Mouse (Mus musculus) limb, embryonic 10.5 days (tissue): ENCODE data around the gene Diras1. TPM values are rescaled to one million over a fixed set of nuclear protein-coding genes. Genes with fewer than 3 reads are reported as not detected.
A peak's percentile ranks its signal among the peaks of the same experiment; 100 is the strongest.
"Not testable (repeated sequence)": the region's sequence is repeated elsewhere in the genome, so short reads cannot be mapped to it uniquely, and the experiment has no call there.

Experiments used
- DNase-seq: peaks from one replicate; pipeline ENCODE4 v3.0.0-alpha.2; 2017; ENCODE audit warnings: low spot score
- H3K27ac ChIP-seq: fragments of 300-500 bp; sonication (generic); 2 replicates; pipeline ENCODE4 v1.5.1; 2016; ENCODE audit warnings: mild to moderate bottlenecking
- H3K27me3 ChIP-seq: fragments of 300-500 bp; sonication (generic); 2 replicates; pipeline ENCODE4 v1.6.1; 2016; ENCODE audit warnings: low read depth, mild to moderate bottlenecking; ENCODE audit not compliant: poor library complexity, severe bottlenecking
- H3K36me3 ChIP-seq: fragments of 300-500 bp; sonication (generic); 2 replicates; pipeline ENCODE4 v1.6.1; 2016; ENCODE audit warnings: mild to moderate bottlenecking, moderate library complexity
- H3K4me1 ChIP-seq: fragments of 300-500 bp; sonication (generic); 2 replicates; pipeline ENCODE4 v1.6.1; 2016
- H3K4me3 ChIP-seq: fragments of 300-500 bp; sonication (generic); 2 replicates; pipeline ENCODE4 v1.5.1; 2016; ENCODE audit warnings: mild to moderate bottlenecking, moderate library complexity
- H3K9me3 ChIP-seq: fragments of 300-500 bp; sonication (generic); replicated peaks from 2 replicates; pipeline ENCODE4 v1.6.1; 2016; ENCODE audit warnings: mild to moderate bottlenecking
- WGBS: fragments of 180-500 bp; shearing (Covaris S2); methylation state at CpG from one replicate; pipeline ENCODE4 v1.1.7; 2016; 5-methylcytosine and 5-hydroxymethylcytosine counted together
- polyA plus RNA-seq: library from polyadenylated mRNA; unstranded; fragments of >200 nt; fragmentation: Nextera tagmentation; extraction: Ambion mirVana; gene quantifications from 2 replicates; pipeline ENCODE4 v1.2.1, GENCODE M21; 2016

Gene Diras1
- polyA plus RNA-seq, 1 experiment from 2014 or later = 0.18 TPM

DNA sequence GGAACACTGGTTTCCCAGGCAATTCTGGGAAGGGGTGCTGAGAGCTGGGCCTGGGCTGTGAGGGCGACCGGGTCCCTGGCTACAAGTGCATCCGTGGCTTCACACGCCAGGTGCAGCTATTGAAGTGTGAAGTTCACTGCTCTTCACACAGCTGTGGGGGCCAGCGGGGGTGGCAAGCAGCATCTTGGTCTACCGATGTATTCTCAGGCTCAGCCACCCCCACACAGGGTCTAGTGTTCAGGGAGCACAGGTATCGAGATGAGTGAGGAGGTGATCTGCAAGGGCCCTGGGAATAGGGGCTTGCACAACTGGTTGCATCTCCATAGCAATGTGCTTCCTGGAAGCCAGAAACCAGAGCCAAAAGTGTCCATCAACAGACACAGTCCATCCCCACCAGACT is 35.1 kb downstream of the Diras1 start:
- no peak overlapping the region for H3K4me3 ChIP-seq
- peaks cover 10% of the 10 kb centered on the region for H3K4me1 ChIP-seq
- no peak for DNase-seq
- no peaks in the 10 kb centered on the region for H3K36me3 ChIP-seq
- H3K27ac ChIP-seq = no peak overlapping the region
- 77% methylated on average over 7 of the region's 7 CpGs for WGBS
- no peaks in the 10 kb centered on the region for H3K9me3 ChIP-seq
- peaks cover 66% of the 10 kb centered on the region for H3K27me3 ChIP-seq

DNA sequence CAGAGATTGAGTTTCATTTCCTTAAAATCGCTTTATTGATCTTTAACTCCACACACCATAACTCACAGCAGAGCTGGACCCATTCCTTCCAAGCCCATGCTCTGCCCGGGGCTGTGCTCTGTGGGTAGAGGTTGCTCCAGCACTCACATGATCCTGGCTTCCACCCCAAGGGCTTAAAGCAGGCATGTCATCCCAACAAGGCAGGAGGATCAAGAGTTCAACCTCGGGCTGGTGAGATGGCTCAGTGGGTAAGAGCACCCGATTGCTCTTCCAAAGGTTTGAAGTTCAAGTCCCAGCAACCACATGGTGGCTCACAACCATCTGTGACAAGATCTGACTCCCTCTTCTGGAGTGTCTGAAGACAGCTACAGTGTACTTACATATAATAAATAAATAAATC is 35.6 kb downstream of the Diras1 start:
- Histone ChIP-seq H3K4me1 (peaks cover 15% of the 10 kb centered on the region), H3K27me3 (peaks cover 70% of the 10 kb centered on the region)
- not testable (repeated sequence) for H3K4me3 ChIP-seq, DNase-seq, H3K9me3 ChIP-seq, H3K27ac ChIP-seq, H3K36me3 ChIP-seq
- 63% methylated on average over 4 of the region's 4 CpGs for WGBS

DNA sequence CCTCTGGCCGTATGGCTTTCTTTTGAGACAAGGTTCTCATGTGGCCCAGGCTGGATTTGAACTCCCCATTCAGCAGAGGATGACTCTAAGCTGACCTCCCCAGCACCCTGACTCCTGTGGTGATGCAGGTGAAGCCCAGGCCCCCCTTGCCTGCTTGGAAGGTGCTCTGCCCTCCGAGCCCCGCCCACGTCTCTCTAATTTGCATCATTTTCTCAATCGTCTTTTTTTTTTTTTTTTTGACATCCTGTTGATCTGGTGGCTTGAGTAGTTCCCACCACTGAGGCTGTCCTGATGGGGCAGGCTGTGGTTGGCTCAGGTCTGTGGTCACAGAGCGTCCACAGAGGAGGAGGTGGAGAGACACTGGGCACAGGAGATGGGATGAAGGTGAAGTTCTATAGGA is 36.0 kb downstream of the Diras1 start:
- Histone ChIP-seq H3K4me1 (peaks cover 15% of the 10 kb centered on the region), H3K27ac (no peak overlapping the region), H3K9me3 (no peaks in the 10 kb centered on the region), H3K4me3 (no peak overlapping the region), H3K36me3 (no peaks in the 10 kb centered on the region), H3K27me3 (peaks cover 70% of the 10 kb centered on the region)
- DNase-seq = no peak
- WGBS = 80% methylated on average over 6 of the region's 6 CpGs

DNA sequence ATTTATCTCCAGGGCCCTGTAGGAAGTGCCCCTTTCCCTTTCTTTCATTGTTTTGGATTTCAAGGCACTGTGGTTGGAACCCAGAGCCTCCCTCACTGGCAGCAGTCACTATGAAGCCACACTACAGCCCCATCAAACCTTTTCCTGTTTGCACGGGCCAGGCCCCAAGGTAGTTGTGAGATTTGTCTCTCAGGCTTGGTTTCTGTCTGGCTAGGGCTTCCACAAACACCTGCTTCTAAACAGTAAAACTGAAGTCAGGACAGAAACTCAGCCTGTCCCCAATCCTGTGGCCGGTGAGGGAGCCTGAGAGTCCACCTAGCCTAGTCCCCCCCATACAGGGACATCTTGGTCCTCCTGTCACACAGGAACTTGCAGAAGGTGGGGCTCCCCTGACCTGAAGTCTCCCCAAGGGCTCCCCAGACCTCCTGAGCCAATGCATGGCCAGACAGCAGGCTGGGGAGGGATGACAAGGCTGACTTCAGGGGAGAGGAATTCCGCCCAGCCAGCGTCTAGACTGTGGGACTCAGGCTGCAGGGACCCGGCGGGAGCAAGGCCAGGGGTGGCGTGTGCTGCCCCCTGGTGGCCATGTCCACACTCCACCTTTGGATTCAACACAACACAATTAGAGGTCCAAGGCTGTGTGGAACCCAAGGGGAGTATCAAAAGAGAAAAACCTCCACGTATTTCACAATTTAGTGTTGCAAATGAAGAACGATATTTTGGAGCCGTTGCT is 37.6 kb downstream of the Diras1 start:
- WGBS = 8% methylated on average over 10 of the region's 10 CpGs
- H3K4me1 ChIP-seq = peaks cover 15% of the 10 kb centered on the region
- peak; percentile 95 for DNase-seq
- H3K9me3 ChIP-seq = no peaks in the 10 kb centered on the region
- H3K27ac ChIP-seq = 0 out of 2 replicates have a peak overlapping the region, but pooled peaks have one; percentile 54
- H3K36me3 ChIP-seq = no peaks in the 10 kb centered on the region
- peaks cover 64% of the 10 kb centered on the region for H3K27me3 ChIP-seq
- H3K4me3 ChIP-seq = no peak overlapping the region; the same call in 1 of the 2 replicates

DNA sequence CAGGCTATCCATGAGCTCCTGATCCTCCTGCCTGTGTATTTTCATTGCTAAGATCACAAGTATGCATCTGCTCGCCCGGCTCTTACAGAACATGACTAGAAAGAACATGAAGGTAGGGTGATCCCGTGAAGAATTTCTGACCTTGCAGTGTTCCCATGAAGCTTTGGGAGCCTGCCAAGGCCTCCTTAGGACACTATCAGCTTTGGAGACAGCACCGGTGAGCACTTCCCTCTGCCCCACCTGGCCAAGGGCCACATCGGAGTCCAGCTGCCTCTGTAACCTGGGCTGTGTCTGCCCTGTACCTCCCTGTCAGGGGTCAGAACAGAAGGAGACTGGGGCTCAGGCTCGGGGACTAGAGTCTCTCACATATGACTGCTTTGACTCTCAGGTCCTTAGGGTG is 38.7 kb downstream of the Diras1 start:
- no peak overlapping the region for H3K4me3 ChIP-seq
- peaks cover 58% of the 10 kb centered on the region for H3K27me3 ChIP-seq
- no peaks in the 10 kb centered on the region for H3K9me3 ChIP-seq
- no peak for DNase-seq
- H3K27ac ChIP-seq = no peak overlapping the region
- 80% methylated on average over 6 of the region's 6 CpGs for WGBS
- H3K4me1 ChIP-seq = peaks cover 22% of the 10 kb centered on the region
- H3K36me3 ChIP-seq = no peaks in the 10 kb centered on the region

DNA sequence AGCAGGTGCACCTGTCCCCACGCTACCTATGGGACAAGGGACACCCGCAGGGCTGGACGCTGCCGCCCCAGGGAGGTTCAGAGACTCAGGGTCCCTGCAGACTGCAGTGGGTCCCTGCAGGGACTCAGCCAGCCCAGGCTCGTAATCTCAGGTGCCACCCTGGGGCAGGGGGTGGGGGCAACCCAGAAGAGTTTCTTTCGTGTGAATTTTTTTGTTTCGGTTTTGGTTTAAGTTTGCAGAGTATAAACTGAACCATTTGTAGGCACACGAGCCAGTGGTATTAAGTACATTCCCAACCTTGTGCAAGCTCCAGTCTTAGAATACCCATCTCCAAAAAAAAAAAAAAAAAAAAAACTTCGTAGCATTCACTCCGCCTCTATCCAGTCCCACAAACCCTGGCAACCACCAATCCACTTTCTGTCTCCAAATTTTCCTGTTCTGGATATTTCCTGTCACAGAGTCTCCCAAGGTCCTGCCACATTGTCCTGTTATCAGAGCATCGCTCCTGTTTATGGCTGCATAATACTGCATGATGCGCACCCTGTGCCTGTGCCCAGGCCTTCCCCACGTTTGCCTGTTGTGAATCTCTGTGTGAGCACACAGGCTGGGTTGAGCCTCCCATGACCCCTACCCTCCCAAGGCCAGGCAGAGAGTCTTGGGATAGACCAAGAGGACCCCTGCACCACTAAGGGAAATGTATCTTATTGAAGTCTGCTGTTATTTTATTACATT is 39.3 kb downstream of the Diras1 start:
- peaks cover 58% of the 10 kb centered on the region for H3K27me3 ChIP-seq
- peaks cover 22% of the 10 kb centered on the region for H3K4me1 ChIP-seq
- no peak for DNase-seq
- WGBS = 40% methylated on average over 13 of the region's 13 CpGs
- no peaks in the 10 kb centered on the region for H3K9me3 ChIP-seq
- no peaks in the 10 kb centered on the region for H3K36me3 ChIP-seq
- no peak overlapping the region for H3K27ac ChIP-seq
- peak overlapping the region; percentile 25 for H3K4me3 ChIP-seq

DNA sequence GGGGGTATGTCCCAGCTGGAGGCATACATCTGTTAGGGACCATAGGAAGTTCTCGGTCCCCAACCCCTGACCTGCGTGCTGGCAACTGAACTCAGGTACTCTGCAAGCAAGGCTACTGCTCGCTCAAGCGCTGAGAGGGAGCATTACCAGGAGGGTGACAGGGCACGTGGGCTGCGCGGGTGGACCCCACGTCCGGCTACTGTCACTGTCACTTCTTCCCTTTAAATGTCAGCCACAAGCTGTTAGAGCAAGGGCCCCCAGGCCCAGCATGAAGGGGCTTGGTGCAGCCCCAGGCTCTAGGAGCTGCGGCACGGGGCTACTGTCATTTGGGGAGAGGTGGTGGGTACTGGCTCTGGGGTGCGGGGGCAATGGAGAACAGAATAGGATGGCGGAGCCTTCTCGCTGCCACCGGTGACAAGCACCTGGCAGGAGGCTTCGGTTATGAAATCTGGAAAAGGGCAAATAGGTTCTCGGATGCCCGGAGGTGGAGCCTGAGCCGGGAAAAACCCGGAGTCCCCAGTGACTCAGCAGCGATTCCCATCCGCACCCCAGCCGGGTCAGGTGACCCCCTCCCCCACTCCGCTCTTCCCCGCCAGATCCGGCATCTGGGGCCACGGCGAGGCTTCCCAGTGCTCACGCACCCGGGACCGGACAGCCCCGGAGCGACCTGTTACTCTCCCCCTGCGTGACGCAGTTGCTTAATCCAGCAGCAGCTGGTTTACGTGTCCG is 40.1 kb downstream of the Diras1 start:
- peak overlapping the region; percentile 25 for H3K4me3 ChIP-seq
- H3K27me3 ChIP-seq = peaks cover 58% of the 10 kb centered on the region
- H3K9me3 ChIP-seq = no peaks in the 10 kb centered on the region
- WGBS = 13% methylated on average over 37 of the region's 37 CpGs
- no peak overlapping the region for H3K27ac ChIP-seq
- no peak for DNase-seq
- H3K36me3 ChIP-seq = no peaks in the 10 kb centered on the region
- H3K4me1 ChIP-seq = peaks cover 22% of the 10 kb centered on the region

DNA sequence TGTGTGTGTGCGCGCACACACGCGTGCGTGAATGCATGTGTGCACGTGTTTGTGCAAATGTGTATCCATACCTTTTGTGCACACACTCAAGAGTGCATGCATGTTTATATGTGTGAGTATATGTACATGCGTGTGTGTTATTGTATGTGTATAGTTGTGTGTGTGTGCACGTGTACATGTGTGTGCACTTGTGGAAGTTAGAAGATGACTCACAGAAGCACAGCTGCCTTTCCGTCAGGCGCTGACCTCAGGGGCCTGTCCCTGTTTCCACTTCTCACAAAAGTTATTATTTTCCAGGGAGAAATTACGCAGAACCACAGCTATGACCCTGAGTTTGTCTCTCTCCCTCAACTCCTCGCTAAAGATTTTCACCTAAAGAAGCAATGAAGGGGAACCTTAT is 41.2 kb downstream of the Diras1 start:
- no peak for DNase-seq
- H3K36me3 ChIP-seq = no peaks in the 10 kb centered on the region
- peaks cover 55% of the 10 kb centered on the region for H3K27me3 ChIP-seq
- H3K4me1 ChIP-seq = peaks cover 22% of the 10 kb centered on the region
- no peak overlapping the region for H3K4me3 ChIP-seq
- H3K27ac ChIP-seq = no peak overlapping the region
- H3K9me3 ChIP-seq = no peaks in the 10 kb centered on the region
- WGBS = 91% methylated on average over 12 of the region's 12 CpGs

DNA sequence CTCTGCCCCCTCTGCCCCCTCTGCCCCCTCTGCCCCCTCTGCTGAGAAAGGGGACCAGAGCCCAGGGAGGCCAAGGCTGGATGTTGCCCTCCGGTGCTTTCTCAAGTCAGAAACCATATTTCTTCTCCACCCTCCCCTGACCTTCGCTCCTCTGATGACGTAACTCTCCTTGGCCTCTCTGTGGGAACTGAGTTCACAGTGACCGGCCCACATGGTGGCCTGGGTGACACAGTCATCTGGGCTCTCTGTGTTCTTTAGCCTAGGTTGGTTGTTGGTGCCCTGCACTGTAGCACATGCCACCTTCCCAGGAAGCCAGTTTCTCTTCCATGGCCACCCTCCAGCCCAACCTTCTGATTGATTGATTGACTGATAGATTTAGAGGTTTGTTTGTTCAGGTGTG is 43.1 kb downstream of the Diras1 start:
- H3K4me1 ChIP-seq = peaks cover 18% of the 10 kb centered on the region
- no peak overlapping the region for H3K27ac ChIP-seq
- H3K27me3 ChIP-seq = peaks cover 39% of the 10 kb centered on the region
- no peaks in the 10 kb centered on the region for H3K9me3 ChIP-seq
- no peaks in the 10 kb centered on the region for H3K36me3 ChIP-seq
- DNase-seq = no peak
- no peak overlapping the region for H3K4me3 ChIP-seq
- WGBS = 66% methylated on average over 4 of the region's 4 CpGs

DNA sequence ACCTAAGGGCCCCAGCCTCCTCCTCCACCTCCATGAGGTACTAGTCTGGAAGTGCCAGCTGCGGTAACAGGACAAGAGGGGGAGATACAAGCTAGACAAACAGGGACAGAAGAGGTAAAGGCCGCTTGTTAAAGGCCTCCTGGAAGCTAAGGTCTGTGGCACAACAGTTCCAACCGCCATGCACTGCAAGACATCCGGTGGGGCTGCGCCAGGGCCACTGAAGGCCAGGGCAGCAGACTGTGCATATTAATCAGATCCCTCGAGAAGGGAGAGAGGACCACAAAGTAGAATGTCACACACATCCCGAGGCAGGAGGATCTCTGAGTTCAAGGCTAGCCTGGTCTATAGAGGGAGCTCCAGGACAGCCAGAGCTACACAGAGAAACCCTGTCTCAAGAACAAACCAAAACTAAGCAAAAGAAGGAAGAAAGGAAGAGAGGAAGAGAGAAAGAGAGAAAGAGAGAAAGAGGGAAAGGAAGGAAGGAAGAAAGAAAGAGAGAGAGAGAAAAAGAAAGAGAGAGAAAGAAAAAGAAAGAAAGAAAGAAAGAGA is 43.8 kb downstream of the Diras1 start:
- Histone ChIP-seq H3K27ac (0 out of 2 replicates have a peak overlapping the region, but pooled peaks have one; percentile 7), H3K9me3 (no peaks in the 10 kb centered on the region), H3K4me1 (peaks cover 18% of the 10 kb centered on the region), H3K4me3 (no peak overlapping the region), H3K27me3 (peaks cover 32% of the 10 kb centered on the region), H3K36me3 (no peaks in the 10 kb centered on the region)
- WGBS = 63% methylated on average over 7 of the region's 7 CpGs
- no peak for DNase-seq

DNA sequence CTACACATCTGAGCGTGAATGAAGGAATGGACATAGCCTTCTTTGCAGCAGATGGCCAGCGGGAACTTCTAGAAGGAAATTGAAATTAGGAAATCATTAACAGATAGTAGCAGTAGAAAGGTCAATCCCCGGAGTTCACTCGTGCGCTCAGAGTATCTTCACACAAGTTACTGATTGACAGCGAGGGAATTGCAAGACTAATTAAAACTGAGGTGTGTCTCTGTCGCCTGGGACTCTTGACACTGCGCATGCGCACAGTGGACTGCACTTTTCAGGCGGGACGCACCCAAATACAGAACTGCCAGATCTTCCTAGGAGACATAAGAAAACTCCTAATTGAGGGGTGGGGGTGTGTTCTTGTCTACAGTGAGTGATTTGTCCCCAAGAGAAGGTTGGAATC is 50.0 kb downstream of the Diras1 start:
- WGBS = 91% methylated on average over 11 of the region's 11 CpGs
- Histone ChIP-seq H3K4me1 (peaks cover 16% of the 10 kb centered on the region), H3K4me3 (no peak overlapping the region), H3K27me3 (no peaks in the 10 kb centered on the region), H3K27ac (no peak overlapping the region), H3K9me3 (no peaks in the 10 kb centered on the region), H3K36me3 (no peaks in the 10 kb centered on the region)
- no peak for DNase-seq

DNA sequence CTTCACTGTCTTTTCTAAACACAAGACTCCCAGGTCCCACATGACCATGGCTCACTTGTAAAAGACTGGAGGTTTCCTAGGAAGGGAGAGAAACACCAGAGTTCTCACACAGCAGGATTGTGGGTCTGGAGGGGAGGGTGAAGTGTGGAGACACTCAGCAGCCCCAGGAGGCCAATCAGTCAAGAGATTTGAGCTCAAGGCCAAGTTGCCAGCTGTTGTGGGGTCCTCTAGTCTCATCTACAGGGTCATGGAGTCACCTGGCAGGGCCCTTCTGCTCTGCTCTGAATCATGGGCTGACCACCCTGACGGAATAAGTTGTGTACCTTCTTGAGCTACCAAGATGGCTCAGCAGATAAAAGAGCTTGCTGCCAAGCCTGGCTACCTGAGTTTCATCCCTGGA is 51.7 kb downstream of the Diras1 start:
- no peak overlapping the region for H3K27ac ChIP-seq
- WGBS = 89% methylated on average over 1 of the region's 1 CpGs
- H3K4me3 ChIP-seq = no peak overlapping the region
- H3K4me1 ChIP-seq = peaks cover 16% of the 10 kb centered on the region
- H3K9me3 ChIP-seq = no peaks in the 10 kb centered on the region
- no peak for DNase-seq
- H3K27me3 ChIP-seq = no peaks in the 10 kb centered on the region
- H3K36me3 ChIP-seq = no peaks in the 10 kb centered on the region
